Mouse (Mus musculus): ENCODE results near the gene Olfr1475.
"Not testable (repeated sequence)": the region's sequence is repeated elsewhere in the genome, so short reads cannot be mapped to it uniquely, and the experiment has no call there.

The Olfr1475 gene

GRCm38 (mm10) chr19:13480096-13480495 is at the start of gene Olfr1475:
Gene Olfr1475, minus strand, starts transcription at chr19:13480196.
- no peak for DNase-seq (ENCODE audit: low spot score)

- DNase-seq (ENCODE audit: low spot score): no peak
Measured at GRCm38 (mm10) chr19:13527613-13528012, 47.6 kb upstream of the Olfr1475 start, which contains the start of gene Olfr1480. Gene Olfr1480, plus strand, starts transcription at chr19:13527913.

DNA sequence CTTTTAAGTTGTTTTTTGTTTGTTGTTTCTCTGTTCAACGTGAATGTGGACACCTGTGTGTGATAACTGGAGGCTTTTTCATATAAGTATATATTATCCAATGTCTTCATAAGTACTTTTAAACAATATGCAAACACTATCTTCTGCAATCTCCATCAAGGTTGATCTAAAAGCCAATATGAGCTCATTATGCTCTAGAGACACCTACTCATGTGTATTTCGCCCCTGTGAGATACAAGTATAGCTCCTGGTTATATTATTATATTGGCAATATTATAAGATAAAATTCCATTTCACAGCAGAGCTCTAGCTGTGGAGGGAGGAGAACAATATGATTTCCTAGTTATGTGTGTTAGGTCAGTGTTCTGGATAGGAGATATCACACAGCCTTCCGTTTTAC is 20.2 kb upstream of the Olfr1475 start, which contains the start of gene Olfr1477:
Olfr1477 (plus strand) TSS at position 301 of the 400 bp plus-strand sequence.
- no peak for DNase-seq (ENCODE audit: low spot score)

DNA sequence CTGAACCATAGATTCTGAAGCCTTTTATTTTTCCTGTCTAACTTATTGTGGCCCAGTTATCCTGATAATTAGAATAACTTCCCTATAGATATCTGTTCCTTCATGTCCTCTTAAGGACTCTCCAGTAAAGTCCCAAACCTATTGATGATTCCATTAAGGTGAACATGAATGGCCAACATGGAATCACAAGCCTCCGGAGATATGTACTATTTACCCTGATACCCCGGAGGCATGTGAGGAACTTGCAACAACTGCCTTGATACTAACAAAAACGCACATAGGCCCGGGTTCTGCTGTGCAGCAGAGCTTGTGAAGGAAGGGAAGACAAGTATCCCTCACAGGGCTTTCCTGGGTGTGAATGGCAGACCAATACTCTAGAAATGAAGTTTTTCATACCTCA is 10.7 kb downstream of the Olfr1475 start, which contains the start of gene Olfr1474:
Olfr1474 (plus strand) TSS at position 301 of the 400 bp plus-strand sequence.
- not testable (repeated sequence) for DNase-seq (ENCODE audit: low spot score)

DNA sequence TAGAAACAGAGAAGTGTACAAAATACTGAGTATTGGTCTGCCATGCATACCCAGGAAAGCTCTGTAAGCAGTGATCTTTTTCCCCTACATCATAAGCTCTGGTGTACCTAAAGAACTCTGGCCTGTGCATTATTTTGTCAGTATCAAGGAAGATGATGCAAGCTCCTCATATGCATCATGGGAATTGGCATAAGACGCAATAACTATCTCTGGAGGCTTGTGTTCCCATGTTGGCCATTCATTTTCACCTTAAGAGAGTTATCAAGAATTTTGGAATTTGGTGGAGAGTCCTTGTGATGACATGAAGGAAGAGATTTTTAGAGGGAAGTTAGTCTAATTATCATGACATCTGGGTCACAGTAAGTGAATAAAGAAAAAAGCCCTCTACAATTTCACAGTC is 24.0 kb downstream of the Olfr1475 start, which contains the start of gene Olfr1472:
Olfr1472 (minus strand) TSS at position 101 of the 400 bp plus-strand sequence.
- DNase-seq (ENCODE audit: low spot score): no peak

GRCm38 (mm10) chr19:13443109-13443508 is 36.9 kb downstream of the Olfr1475 start, which contains the start of gene Olfr1471:
Gene Olfr1471, plus strand, starts transcription at chr19:13443409.
- DNase-seq (ENCODE audit: low spot score): not testable (repeated sequence)

Measured in urinary bladder, postnatal 10 days (tissue).